Mouse (Mus musculus) ES-Bruce4 (cell line): Measurements from ENCODE around the gene Tanc1. TPM values are rescaled to one million over a fixed set of nuclear protein-coding genes. Genes with fewer than 3 reads are reported as not detected.

ENCODE experiments used
- H3K27ac ChIP-seq: 2 replicates; pipeline ENCODE4 v1.5.1; 2012; ENCODE audit warnings: low read length, inconsistent platforms; ENCODE audit not compliant: insufficient read depth
- H3K27me3 ChIP-seq: 2 replicates; pipeline ENCODE4 v1.6.1; 2012; ENCODE audit warnings: mild to moderate bottlenecking, low read length, inconsistent platforms; ENCODE audit not compliant: control insufficient read depth, poor library complexity, insufficient read depth, severe bottlenecking
- H3K36me3 ChIP-seq: 2 replicates; pipeline ENCODE4 v1.6.1; 2012; ENCODE audit warnings: inconsistent platforms, mild to moderate bottlenecking, low read length, moderate library complexity; ENCODE audit not compliant: control insufficient read depth, poor library complexity, insufficient read depth, severe bottlenecking
- H3K4me1 ChIP-seq: one replicate; pipeline ENCODE4 v1.8.1; 2011; ENCODE audit warnings: low read length; ENCODE audit not compliant: control insufficient read depth, insufficient read depth
- H3K4me3 ChIP-seq: 2 replicates; pipeline ENCODE4 v1.5.1; 2011; ENCODE audit warnings: low read depth, mild to moderate bottlenecking, low read length
- H3K9ac ChIP-seq: 2 replicates; pipeline ENCODE4 v1.6.1; 2012; ENCODE audit warnings: low read depth, mild to moderate bottlenecking, inconsistent platforms; ENCODE audit not compliant: poor library complexity, severe bottlenecking
- H3K9me3 ChIP-seq: replicated peaks from 2 replicates; pipeline ENCODE4 v1.6.1; 2012; ENCODE audit warnings: mild to moderate bottlenecking, low read length, inconsistent platforms; ENCODE audit not compliant: control insufficient read depth, poor library complexity, insufficient read depth, severe bottlenecking
- CTCF ChIP-seq: IDR thresholded peaks from one replicate; pipeline ENCODE4 v1.8.1; 2011; ENCODE audit warnings: low read depth, low read length
- EP300 ChIP-seq: IDR thresholded peaks from 2 replicates; pipeline ENCODE4 v1.6.1; 2011; ENCODE audit warnings: low read depth, low read length; ENCODE audit not compliant: insufficient read depth
- POLR2A ChIP-seq: IDR thresholded peaks from one replicate; pipeline ENCODE4 v1.8.1; 2011; ENCODE audit warnings: low read length; ENCODE audit not compliant: insufficient read depth
- polyA plus RNA-seq: library from polyadenylated mRNA; stranded (reverse); fragments of >200 nt; gene quantifications from 2 replicates; pipeline ENCODE4 v1.2.4, GENCODE M21; 2011; ENCODE audit warnings: low read depth; ENCODE audit not compliant: missing spikeins, insufficient read depth, insufficient read length

Gene Tanc1
- polyA plus RNA-seq, 1 experiment = 62.4 TPM

DNA sequence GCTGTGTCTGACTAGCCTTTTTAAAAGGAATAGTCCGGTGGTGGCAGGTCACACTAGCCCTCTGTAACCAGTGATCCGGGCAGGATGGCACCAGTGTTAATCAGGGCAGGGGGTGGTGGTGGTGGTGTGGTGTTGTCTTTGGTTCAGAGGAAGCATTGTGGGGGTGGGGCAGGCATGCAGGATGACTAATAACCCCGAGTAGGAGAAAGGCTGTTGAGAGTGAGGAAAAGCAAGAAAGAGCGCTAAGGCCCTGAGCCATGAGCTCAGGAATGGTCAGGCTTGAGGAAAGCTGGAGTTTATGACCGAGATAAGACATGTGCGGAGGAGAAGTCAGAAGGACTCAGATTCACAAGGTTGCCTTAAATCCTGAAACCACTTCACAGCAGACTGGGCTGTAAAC lies 64.6 kb downstream of the Tanc1 start:
- TF ChIP-seq POLR2A = no peak
- no peak for TF ChIP-seq EP300
- no peak for TF ChIP-seq CTCF
- H3K27ac ChIP-seq = peak overlapping the region; percentile 39; the same call in 1 of the 2 replicates
- no peak overlapping the region for H3K4me3 ChIP-seq
- no peaks in the 10 kb centered on the region for H3K27me3 ChIP-seq
- H3K9me3 ChIP-seq = no peaks in the 10 kb centered on the region
- H3K4me1 ChIP-seq = peaks cover 28% of the 10 kb centered on the region
- H3K36me3 ChIP-seq = no peaks in the 10 kb centered on the region
- no peak overlapping the region for H3K9ac ChIP-seq

DNA sequence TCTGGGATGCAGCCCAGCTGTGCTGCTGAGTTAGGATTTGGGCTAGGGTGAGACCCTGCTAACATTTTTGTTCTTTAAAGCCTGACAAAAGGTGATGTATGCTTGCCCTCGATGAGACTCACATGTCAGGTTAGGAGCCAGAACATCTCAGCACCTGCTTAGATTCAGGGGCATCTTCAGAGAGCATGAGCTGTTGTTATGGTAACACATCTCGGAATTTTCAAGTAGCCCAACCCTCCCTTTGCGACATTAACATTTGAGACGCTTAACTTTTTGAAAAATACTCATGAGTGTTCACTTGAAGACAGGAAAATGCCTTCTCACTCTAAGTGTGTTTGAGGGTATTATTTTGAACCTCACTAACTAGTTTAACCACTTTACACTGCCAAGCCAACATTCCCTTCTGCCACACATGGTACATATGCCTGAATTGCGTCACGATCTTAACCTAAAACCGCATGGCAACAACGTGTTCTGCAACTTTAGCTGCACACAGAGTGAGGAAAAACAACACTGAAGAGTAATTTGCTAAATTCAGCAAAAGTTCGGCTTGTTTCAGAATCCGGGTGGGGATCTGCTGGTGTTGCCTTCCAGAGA lies 67.7 kb downstream of the Tanc1 start:
- TF ChIP-seq POLR2A (no peak), CTCF (no peak), EP300 (no peak)
- no peaks in the 10 kb centered on the region for H3K27me3 ChIP-seq
- no peak overlapping the region for H3K27ac ChIP-seq
- H3K9ac ChIP-seq = no peak overlapping the region
- H3K36me3 ChIP-seq = no peaks in the 10 kb centered on the region
- no peaks in the 10 kb centered on the region for H3K9me3 ChIP-seq
- peaks cover 20% of the 10 kb centered on the region for H3K4me1 ChIP-seq
- H3K4me3 ChIP-seq = no peak overlapping the region

DNA sequence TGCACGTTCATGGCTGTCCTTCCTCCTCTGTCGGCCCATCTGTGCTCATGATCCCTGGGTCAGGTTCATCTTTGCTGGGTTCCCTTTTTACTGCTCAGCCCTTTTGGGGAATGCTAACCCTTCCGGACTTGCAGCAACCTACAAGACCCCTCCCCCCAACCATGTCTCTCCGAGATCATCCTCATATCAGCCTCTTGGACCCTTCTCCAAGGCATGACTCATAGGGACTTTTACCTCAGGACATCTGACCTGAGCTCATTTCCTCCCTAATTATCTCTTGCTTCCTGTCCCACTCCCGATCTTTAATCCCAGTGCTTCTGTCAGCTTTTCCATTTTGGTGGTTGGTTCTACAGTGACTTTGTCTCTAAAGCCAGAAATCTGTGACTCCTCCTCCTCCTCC lies 68.9 kb downstream of the Tanc1 start:
- Histone ChIP-seq H3K27ac (no peak overlapping the region), H3K4me3 (no peak overlapping the region), H3K9ac (no peak overlapping the region), H3K36me3 (no peaks in the 10 kb centered on the region), H3K9me3 (no peaks in the 10 kb centered on the region), H3K27me3 (no peaks in the 10 kb centered on the region), H3K4me1 (peaks cover 20% of the 10 kb centered on the region)
- TF ChIP-seq CTCF (no peak), POLR2A (no peak), EP300 (no peak)

DNA sequence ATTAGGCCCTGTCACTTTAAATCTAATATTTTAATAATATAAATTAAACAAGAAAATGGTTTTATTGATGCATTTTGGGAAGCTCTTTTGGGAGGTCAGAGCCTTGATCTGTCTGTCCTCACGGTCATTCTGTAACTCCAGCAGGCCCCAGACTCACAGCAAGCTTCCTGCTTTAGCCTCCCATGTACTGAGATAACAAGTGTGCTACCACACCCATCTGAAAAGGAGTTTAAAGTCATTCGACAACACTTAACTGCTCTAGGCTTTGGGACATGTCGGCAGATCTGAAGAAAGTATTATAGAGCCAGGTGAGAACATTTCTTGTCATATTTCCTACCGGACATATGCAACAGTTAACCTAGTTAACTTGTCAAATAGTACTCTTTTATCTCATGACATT lies 69.3 kb downstream of the Tanc1 start:
- no peak for TF ChIP-seq EP300
- no peak for TF ChIP-seq POLR2A
- no peak for TF ChIP-seq CTCF
- Histone ChIP-seq H3K4me3 (no peak overlapping the region), H3K36me3 (no peaks in the 10 kb centered on the region), H3K9ac (no peak overlapping the region), H3K9me3 (no peaks in the 10 kb centered on the region), H3K27me3 (no peaks in the 10 kb centered on the region), H3K4me1 (peaks cover 18% of the 10 kb centered on the region), H3K27ac (no peak overlapping the region)

DNA sequence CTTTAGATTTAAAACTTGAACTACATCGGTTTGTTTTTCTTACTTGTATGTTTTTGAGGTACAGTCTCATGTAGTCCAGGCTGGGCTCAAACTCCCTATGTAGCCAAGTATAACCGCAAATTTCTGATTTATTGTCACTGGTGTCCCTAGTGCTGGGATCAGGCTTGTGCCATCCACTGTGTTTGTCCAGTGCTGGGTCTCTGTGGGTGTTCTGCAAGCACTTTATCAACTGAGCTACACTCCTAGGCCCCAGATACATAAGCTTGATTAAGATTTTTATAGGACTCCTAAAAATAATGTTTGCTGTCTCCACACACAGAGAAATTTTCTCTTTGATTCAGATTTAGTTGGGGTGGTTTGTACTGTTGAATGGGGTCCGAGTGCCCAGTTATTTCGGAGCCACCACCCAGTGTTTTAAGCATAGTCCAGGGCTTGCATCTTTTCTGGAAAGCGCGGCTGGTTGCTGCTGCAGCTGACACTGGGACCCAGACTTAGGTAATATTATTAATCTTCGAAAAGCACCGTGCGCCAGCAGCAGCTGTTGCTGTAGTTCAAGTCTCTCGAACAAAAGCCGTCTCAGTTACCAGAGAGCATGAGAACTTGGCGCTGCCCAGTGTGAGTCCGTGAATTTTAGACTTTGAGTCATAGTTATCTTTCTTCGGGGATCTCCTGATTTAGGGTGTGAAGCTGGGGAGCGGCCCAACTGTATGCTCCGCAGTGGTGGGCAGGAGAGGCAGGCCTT lies 73.2 kb downstream of the Tanc1 start:
- Histone ChIP-seq H3K27ac (no peak overlapping the region), H3K36me3 (no peaks in the 10 kb centered on the region), H3K4me3 (no peak overlapping the region), H3K9ac (0 out of 2 replicates have a peak overlapping the region, but pooled peaks have one; percentile 3), H3K4me1 (peaks cover 6% of the 10 kb centered on the region), H3K27me3 (no peaks in the 10 kb centered on the region), H3K9me3 (no peaks in the 10 kb centered on the region)
- no peak for TF ChIP-seq CTCF
- no peak for TF ChIP-seq EP300
- TF ChIP-seq POLR2A = no peak

DNA sequence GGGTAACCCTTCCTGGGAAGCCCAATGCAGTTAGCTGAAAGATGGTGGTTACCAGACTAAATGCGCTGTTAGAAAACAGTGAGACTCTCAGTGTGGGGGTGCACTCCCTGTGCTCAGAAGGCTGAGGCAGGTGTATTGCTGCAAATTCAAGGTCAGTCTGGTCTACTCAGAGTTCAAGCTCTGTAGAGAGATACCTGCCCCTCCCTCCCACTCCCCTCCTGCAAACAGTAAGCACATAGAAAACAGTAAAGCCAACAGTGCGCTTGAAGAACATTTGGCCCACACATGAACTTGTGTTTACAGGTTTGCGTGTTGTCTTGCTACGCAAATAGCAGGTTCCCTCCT lies 73.7 kb downstream of the Tanc1 start:
- Histone ChIP-seq H3K27ac (no peak overlapping the region), H3K9me3 (no peaks in the 10 kb centered on the region), H3K36me3 (no peaks in the 10 kb centered on the region), H3K27me3 (no peaks in the 10 kb centered on the region), H3K4me1 (peaks cover 3% of the 10 kb centered on the region), H3K4me3 (no peak overlapping the region), H3K9ac (0 out of 2 replicates have a peak overlapping the region, but pooled peaks have one; percentile 3)
- TF ChIP-seq EP300 (no peak), CTCF (no peak), POLR2A (no peak)
